Mouse (Mus musculus): ENCODE data around the gene Scn9a.

The Scn9a gene

GRCm38 (mm10) chr2:66462458-66462857 is 172.3 kb downstream of the Scn9a start:
- no peak for DNase-seq

GRCm38 (mm10) chr2:66440711-66441110 is 194.1 kb downstream of the Scn9a start, which contains the start of gene Scn1a:
Gene Scn1a, minus strand, starts transcription at chr2:66440840.
- DNase-seq, result no peak

GRCm38 (mm10) chr2:66439764-66440471 is 194.8 kb downstream of the Scn9a start:
- DNase-seq, result no peak

DNA sequence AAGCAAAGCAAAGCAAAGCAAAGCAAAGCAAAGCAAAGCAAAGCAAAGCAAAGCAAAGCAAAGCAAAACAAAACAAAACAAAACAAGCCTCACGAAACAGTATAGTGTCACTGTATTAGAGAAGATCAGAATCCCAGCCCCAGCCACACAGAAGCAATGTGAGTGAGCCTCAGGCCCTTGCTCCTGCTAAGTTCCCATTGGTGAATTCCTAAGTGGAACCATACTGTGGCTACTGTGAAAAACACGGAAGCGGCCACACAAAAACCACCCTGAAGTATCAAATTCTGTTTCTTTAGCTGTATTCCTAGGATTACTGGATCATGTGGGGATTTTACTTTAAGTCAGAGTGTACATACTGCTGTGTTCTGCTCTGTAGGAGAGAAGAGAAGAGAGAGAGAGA is 198.5 kb downstream of the Scn9a start:
- DNase-seq, result no peak

All from lung, postnatal 4 days (tissue).